Mouse (Mus musculus) lung, postnatal 0 days (tissue): Measurements from ENCODE around the gene Zfp599. TPM values are rescaled to one million over a fixed set of nuclear protein-coding genes. Genes with fewer than 3 reads are reported as not detected.

Source experiments
- ATAC-seq: fragments of 200-750 bp; cut with Nextera tagmentation; 2 replicates; pipeline ENCODE4 v1.8.0; 2017; ENCODE audit warnings: moderate library complexity
- DNase-seq: peaks from one replicate; pipeline ENCODE4 v3.0.0-alpha.2; 2016; ENCODE audit warnings: low spot score
- H3K27ac ChIP-seq: fragments of 300-500 bp; sonication (generic); 2 replicates; pipeline ENCODE4 v1.5.1; 2014; ENCODE audit warnings: antibody characterized with exemption, mild to moderate bottlenecking, low read length, mixed read lengths
- H3K27me3 ChIP-seq: fragments of 300-500 bp; sonication (generic); replicated peaks from 2 replicates; pipeline ENCODE4 v1.6.1; 2014; ENCODE audit warnings: low read length, mixed read lengths; ENCODE audit not compliant: insufficient read depth
- H3K36me3 ChIP-seq: fragments of 300-500 bp; sonication (generic); 2 replicates; pipeline ENCODE4 v1.6.1; 2014; ENCODE audit warnings: low read length, mixed read lengths; ENCODE audit not compliant: insufficient read depth
- H3K4me1 ChIP-seq: fragments of 300-500 bp; sonication (generic); 2 replicates; pipeline ENCODE4 v1.6.1; 2014; ENCODE audit warnings: antibody characterized with exemption, low read depth, low read length, mixed read lengths; ENCODE audit not compliant: insufficient read depth
- H3K4me2 ChIP-seq: fragments of 300-500 bp; sonication (generic); replicated peaks from 2 replicates; pipeline ENCODE4 v1.6.1; 2014; ENCODE audit warnings: low read depth, mild to moderate bottlenecking, low read length, moderate library complexity, mixed read lengths
- H3K4me3 ChIP-seq: fragments of 300-500 bp; sonication (generic); 2 replicates; pipeline ENCODE4 v1.5.1; 2014; ENCODE audit warnings: low read depth, low read length
- H3K9ac ChIP-seq: fragments of 300-500 bp; sonication (generic); replicated peaks from 2 replicates; pipeline ENCODE4 v1.6.1; 2014; ENCODE audit warnings: low read depth, mild to moderate bottlenecking
- H3K9me3 ChIP-seq: fragments of 300-500 bp; sonication (generic); 2 replicates; pipeline ENCODE4 v1.6.1; 2016; ENCODE audit warnings: low read length, mixed read lengths
- CTCF ChIP-seq: IDR thresholded peaks from 2 replicates; pipeline ENCODE4 v1.5.1; 2016; ENCODE audit warnings: antibody characterized with exemption, mild to moderate bottlenecking
- EP300 ChIP-seq: IDR thresholded peaks from 2 replicates; pipeline ENCODE4 v1.6.1; 2016; ENCODE audit warnings: antibody characterized with exemption, mild to moderate bottlenecking, control low read depth
- WGBS: fragments of 180-500 bp; shearing (Covaris S2); extraction: QIAGEN DNeasy Blood & Tissue Kit; methylation state at CpG from one replicate; pipeline ENCODE4 v1.1.7; 2014; 5-methylcytosine and 5-hydroxymethylcytosine counted together
- polyA plus RNA-seq: library from polyadenylated mRNA; unstranded; fragments of >200 nt; fragmentation: Nextera tagmentation; extraction: Ambion mirVana; gene quantifications from 2 replicates; pipeline ENCODE4 v1.2.1, GENCODE M21; 2015

Gene Zfp599
- polyA plus RNA-seq, 1 experiment from 2014 or later: 0.97 TPM

- Histone ChIP-seq H3K36me3 (no peaks in the 10 kb centered on the region), H3K4me3 (no peak overlapping the region), H3K27me3 (no peaks in the 10 kb centered on the region), H3K9me3 (no peaks in the 10 kb centered on the region), H3K4me2 (peak overlapping the region; percentile 30; the same call in 1 of the 2 replicates), H3K9ac (no peak overlapping the region), H3K4me1 (no peaks in the 10 kb centered on the region), H3K27ac (peak overlapping the region; percentile 80; the same call in 1 of the 2 replicates)
- ATAC-seq (peak; percentile 88), DNase-seq (peak; percentile 87)
- whole genome bisulfite sequencing: 40% methylated on average over 2 of the region's 2 CpGs
- TF ChIP-seq EP300 (peak; percentile 67; the same call in 1 of the 2 replicates), CTCF (no peak)
Measured at GRCm38 (mm10) chr9:22213785-22214194, 45.9 kb downstream of the Zfp599 start.

Other genes with a start within 250 kb of the Zfp599 start
- 0.04 TPM in 1 of 2 replicates, not detected in the other for gene Elavl3, start 207.9 kb downstream of the Zfp599 start, polyA plus RNA-seq
- not detected in 2 replicates for gene Gm49318, start 188.6 kb downstream of the Zfp599 start, polyA plus RNA-seq
- gene Zfp653, start 188.5 kb downstream of the Zfp599 start, polyA plus RNA-seq: 8.8 and 8.9 TPM in 2 replicates
- gene Ecsit, start 174.5 kb downstream of the Zfp599 start, polyA plus RNA-seq: 21.3 and 21.9 TPM in 2 replicates
- 43.7 and 64.8 TPM in 2 replicates for gene Cnn1, start 160.7 kb downstream of the Zfp599 start, polyA plus RNA-seq
- gene Elof1, start 142.7 kb downstream of the Zfp599 start, polyA plus RNA-seq: 188 and 191 TPM in 2 replicates
- gene Acp5, start 124.2 kb downstream of the Zfp599 start, polyA plus RNA-seq: 8.9 and 9.1 TPM in 2 replicates
- 100 and 112 TPM in 2 replicates for gene Pigyl, start 103.0 kb downstream of the Zfp599 start, polyA plus RNA-seq
- 0.49 and 1.0 TPM in 2 replicates for gene Zfp872, start 71.8 kb downstream of the Zfp599 start, polyA plus RNA-seq
- 17.8 and 20.0 TPM in 2 replicates for gene Zfp809, start 34.2 kb downstream of the Zfp599 start, polyA plus RNA-seq
- gene Zfp810, start 47.8 kb upstream of the Zfp599 start, polyA plus RNA-seq: 13.6 and 15.3 TPM in 2 replicates
- gene Anln, start 129.3 kb upstream of the Zfp599 start, polyA plus RNA-seq: 2.8 and 4.2 TPM in 2 replicates
- gene 9530077C05Rik, start 151.6 kb upstream of the Zfp599 start, polyA plus RNA-seq: 4.5 and 4.9 TPM in 2 replicates
- not detected in 2 replicates for gene Gm17545, start 194.4 kb upstream of the Zfp599 start, polyA plus RNA-seq
- 67.6 and 68.1 TPM in 2 replicates for gene Rp9, start 209.8 kb upstream of the Zfp599 start, polyA plus RNA-seq
- gene Bbs9, start 215.8 kb upstream of the Zfp599 start, polyA plus RNA-seq: 7.1 and 11.2 TPM in 2 replicates